Mouse (Mus musculus) urinary bladder, postnatal 14 days (tissue): ENCODE data around the gene Cdon.
A peak's percentile ranks its signal among the peaks of the same experiment; 100 is the strongest.

Experiments
- DNase-seq: peaks from one replicate; pipeline ENCODE4 v3.0.0; 2021; ENCODE audit warnings: low spot score

The Cdon gene

GRCm38 (mm10) chr9:35493733-35494092 is 72.8 kb downstream of the Cdon start:
- no peak for DNase-seq

- no peak for DNase-seq
Measured at GRCm38 (mm10) chr9:35494937-35495336, 74.0 kb downstream of the Cdon start.

GRCm38 (mm10) chr9:35495471-35495870 is 74.5 kb downstream of the Cdon start:
- no peak for DNase-seq

GRCm38 (mm10) chr9:35499946-35500345 is 79.0 kb downstream of the Cdon start:
- DNase-seq, result no peak

GRCm38 (mm10) chr9:35502361-35503000 is 81.6 kb downstream of the Cdon start:
- DNase-seq, result no peak

- DNase-seq, result peak; percentile 27
Measured at GRCm38 (mm10) chr9:35508234-35508633, 87.3 kb downstream of the Cdon start.

- no peak for DNase-seq
Measured at GRCm38 (mm10) chr9:35513900-35514299, 93.0 kb downstream of the Cdon start.

GRCm38 (mm10) chr9:35516182-35516581 is 95.3 kb downstream of the Cdon start:
- DNase-seq, result no peak

- DNase-seq, result no peak
Measured at GRCm38 (mm10) chr9:35516711-35517110, 95.8 kb downstream of the Cdon start.

GRCm38 (mm10) chr9:35518169-35518568 is 97.2 kb downstream of the Cdon start, which contains the start of gene Gm1113:
Gene Gm1113 (minus strand): TSS chr9:35518269.
- DNase-seq, result no peak

- no peak for DNase-seq
Measured at GRCm38 (mm10) chr9:35520631-35521348, 99.9 kb downstream of the Cdon start.

GRCm38 (mm10) chr9:35522241-35522640 is 101.3 kb downstream of the Cdon start:
- DNase-seq, result no peak

- DNase-seq, result no peak
Measured at GRCm38 (mm10) chr9:35522821-35523515, 102.0 kb downstream of the Cdon start.

GRCm38 (mm10) chr9:35523541-35523940 is 102.6 kb downstream of the Cdon start:
- DNase-seq, result peak; percentile 46

GRCm38 (mm10) chr9:35523941-35524411 is 103.0 kb downstream of the Cdon start:
- DNase-seq, result peak; percentile 81

GRCm38 (mm10) chr9:35529141-35529540 is 108.2 kb downstream of the Cdon start:
- DNase-seq, result no peak

GRCm38 (mm10) chr9:35529796-35530195 is 108.9 kb downstream of the Cdon start:
- no peak for DNase-seq

- DNase-seq, result no peak
Measured at GRCm38 (mm10) chr9:35533266-35533665, 112.3 kb downstream of the Cdon start.

- peak; percentile 44 for DNase-seq
Measured at GRCm38 (mm10) chr9:35535110-35535509, 114.2 kb downstream of the Cdon start.

- no peak for DNase-seq
Measured at GRCm38 (mm10) chr9:35535876-35536275, 114.9 kb downstream of the Cdon start.

- no peak for DNase-seq
Measured at GRCm38 (mm10) chr9:35539001-35539750, 118.2 kb downstream of the Cdon start.

GRCm38 (mm10) chr9:35541024-35541423 is 120.1 kb downstream of the Cdon start:
- DNase-seq, result peak; percentile 14
